Mouse (Mus musculus): Measurements from ENCODE around the gene Pth2r.

DNA sequence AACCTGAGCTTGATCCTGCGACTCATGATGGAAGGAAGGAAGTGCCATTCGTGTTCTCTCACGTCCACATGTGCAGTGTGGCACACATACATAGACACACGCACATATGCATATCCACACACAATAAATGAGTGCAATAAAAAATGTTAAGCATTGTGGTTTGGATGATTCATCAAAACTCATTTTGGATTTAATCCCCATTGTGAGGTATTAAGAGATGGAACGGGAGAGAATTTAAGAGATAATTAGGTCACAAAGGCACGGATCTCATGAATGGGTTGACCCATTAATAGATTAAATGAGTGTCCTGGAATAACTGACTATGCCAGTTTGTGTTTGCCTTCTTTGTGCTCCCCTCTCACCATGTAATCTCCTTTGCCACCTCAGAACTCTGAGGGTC is at the start of gene Pth2r:
- TF ChIP-seq CTCF (IDR thresholded peaks at IDR 0.05; ENCODE audit: low read depth, low read length): no peak
- TF ChIP-seq POLR2A (IDR thresholded peaks at IDR 0.05; ENCODE audit: borderline replicate concordance, low read depth, low read length): no peak
